ENCODE assay signal across 8 mouse cellular contexts in genomic region chr10:77070072-77070471, GRCm38 (mm10). TPM values are rescaled to one million over a fixed set of nuclear protein-coding genes. Genes with fewer than 3 reads are reported as not detected.
DNase-seq lines count a peak whose midpoint lies in the region; ATAC-seq and TF ChIP-seq lines count a peak whose summit lies in the region.

No protein-coding gene starts in this region.

- H3K27me3 ChIP-seq in testis, adult 2 months (ENCODE audit: control insufficient read depth, insufficient read depth, low read length), result no peaks in the 10 kb centered on the region
- H3K27me3 ChIP-seq in embryonic facial prominence, embryonic 11.5 days (ENCODE audit: control insufficient read depth, insufficient read depth, low read length), result no peaks in the 10 kb centered on the region
- no peaks in the 10 kb centered on the region for H3K27me3 ChIP-seq in intestine, embryonic 16.5 days (replicated peaks; ENCODE audit: control insufficient read depth, insufficient read depth, low read length)
- no peaks in the 10 kb centered on the region for H3K27me3 ChIP-seq in limb, embryonic 14.5 days (ENCODE audit: control insufficient read depth, insufficient read depth, low read length)

- H3K27ac ChIP-seq in testis, adult 2 months (ENCODE audit: control insufficient read depth, insufficient read depth, low read depth, low read length), result no peak overlapping the region
- H3K27ac ChIP-seq in embryonic facial prominence, embryonic 11.5 days (replicated peaks; ENCODE audit: low read depth, low read length), result no peak overlapping the region
- no peak overlapping the region for H3K27ac ChIP-seq in intestine, embryonic 16.5 days (ENCODE audit: low read length)
- no peak overlapping the region for H3K27ac ChIP-seq in limb, embryonic 14.5 days (replicated peaks; ENCODE audit: low read depth, low read length)

- no peak overlapping the region for H3K4me3 ChIP-seq in testis, adult 2 months (ENCODE audit: control insufficient read depth, low read depth, low read length)
- H3K4me3 ChIP-seq in embryonic facial prominence, embryonic 11.5 days (ENCODE audit: low read depth, low read length), result no peak overlapping the region
- H3K4me3 ChIP-seq in intestine, embryonic 16.5 days (ENCODE audit: low read length), result no peak overlapping the region
- no peak overlapping the region for H3K4me3 ChIP-seq in limb, embryonic 14.5 days (replicated peaks; ENCODE audit: low read length)

- no peak for TF ChIP-seq POLR2A in testis, adult 2 months (IDR thresholded peaks at IDR 0.05; ENCODE audit: control insufficient read depth, low read depth, low read length)
- TF ChIP-seq POLR2A in limb, embryonic 14.5 days (IDR thresholded peaks at IDR 0.05; ENCODE audit: borderline replicate concordance, extremely low read depth, insufficient read depth, insufficient read length), result no peak

- H3K9me3 ChIP-seq in embryonic facial prominence, embryonic 11.5 days (replicated peaks; ENCODE audit: control insufficient read depth, low read length), result no peaks in the 10 kb centered on the region
- no peaks in the 10 kb centered on the region for H3K9me3 ChIP-seq in intestine, embryonic 16.5 days (ENCODE audit: control insufficient read depth, low read length)
- H3K9me3 ChIP-seq in limb, embryonic 14.5 days (ENCODE audit: control insufficient read depth, low read length), result no peaks in the 10 kb centered on the region

- ATAC-seq in embryonic facial prominence, embryonic 11.5 days (replicated peaks; ENCODE audit: insufficient number of reproducible peaks, low FRiP score, low TSS enrichment, low read depth), result no peak
- ATAC-seq in intestine, embryonic 16.5 days, result 0 out of 2 replicates have a peak, but pooled peaks have one; percentile 58
- ATAC-seq in limb, embryonic 14.5 days (ENCODE audit: low FRiP score, low read depth), result no peak

- no peaks in the 10 kb centered on the region for H3K36me3 ChIP-seq in testis, adult 2 months (ENCODE audit: control insufficient read depth, insufficient read depth, low read length)
- H3K36me3 ChIP-seq in embryonic facial prominence, embryonic 11.5 days (replicated peaks; ENCODE audit: control insufficient read depth, insufficient read depth, low read depth, low read length), result no peaks in the 10 kb centered on the region
- no peaks in the 10 kb centered on the region; the same call in 1 of the 2 replicates for H3K36me3 ChIP-seq in intestine, embryonic 16.5 days (ENCODE audit: control insufficient read depth, insufficient read depth, low read length)
- no peaks in the 10 kb centered on the region; the same call in 1 of the 2 replicates for H3K36me3 ChIP-seq in limb, embryonic 14.5 days (ENCODE audit: control insufficient read depth, insufficient read depth, low read length)

- WGBS in embryonic facial prominence, embryonic 11.5 days, result 55% methylated on average over 4 of the region's 4 CpGs
- WGBS in intestine, embryonic 16.5 days, result 50% methylated on average over 4 of the region's 4 CpGs
- WGBS in limb, embryonic 14.5 days, result 44% methylated on average over 4 of the region's 4 CpGs

- H3K9ac ChIP-seq in embryonic facial prominence, embryonic 11.5 days (replicated peaks; ENCODE audit: low read length), result no peak overlapping the region
- no peak overlapping the region for H3K9ac ChIP-seq in intestine, embryonic 16.5 days (ENCODE audit: low read depth, low read length)
- H3K9ac ChIP-seq in limb, embryonic 14.5 days (ENCODE audit: low read depth, low read length, severe bottlenecking), result no peak overlapping the region

- no peak for DNase-seq in testis, postnatal 14 days (ENCODE audit: low spot score)
- peak; percentile 81 to 88 for DNase-seq in adrenal gland, postnatal 36 days
- DNase-seq in embryonic facial prominence, embryonic 11.5 days (ENCODE audit: low spot score), result peak; percentile 67
- DNase-seq in limb, embryonic 14.5 days (ENCODE audit: low spot score), result peak; percentile 62
- DNase-seq in natural killer cell, adult 2 months (ENCODE audit: low spot score in 2 of 2), result peak; percentile 37 to 52
- peak; percentile 70 for DNase-seq in thymus, postnatal 25 days

- no peaks in the 10 kb centered on the region for H3K4me1 ChIP-seq in testis, adult 2 months (ENCODE audit: control insufficient read depth, insufficient read depth, low read length)
- no peaks in the 10 kb centered on the region for H3K4me1 ChIP-seq in embryonic facial prominence, embryonic 11.5 days (ENCODE audit: control insufficient read depth, insufficient read depth, low read length)
- no peaks in the 10 kb centered on the region for H3K4me1 ChIP-seq in intestine, embryonic 16.5 days (ENCODE audit: control insufficient read depth, insufficient read depth, low read length)
- H3K4me1 ChIP-seq in limb, embryonic 14.5 days (ENCODE audit: control insufficient read depth, insufficient read depth, low read length), result 0 out of 2 replicates have a peak, but pooled peaks cover 4% of the 10 kb centered on the region

- TF ChIP-seq CTCF in testis, adult 2 months (IDR thresholded peaks at IDR 0.05; ENCODE audit: control insufficient read depth, insufficient read depth, insufficient replicate concordance, low read depth, low read length), result peak; percentile 57; the same call in 1 of the 2 replicates

- H3K4me2 ChIP-seq in embryonic facial prominence, embryonic 11.5 days (ENCODE audit: low read depth, low read length), result no peak overlapping the region
- H3K4me2 ChIP-seq in intestine, embryonic 16.5 days (ENCODE audit: low read depth, low read length), result no peak overlapping the region
- no peak overlapping the region for H3K4me2 ChIP-seq in limb, embryonic 14.5 days (replicated peaks; ENCODE audit: low read depth, low read length, severe bottlenecking)

RNA-seq across cellular contexts. Expression of gene Slc19a1, which starts 38.0 kb away (rescaled TPM):
- 4.7 and 4.8 TPM in 2 replicates for polyA plus RNA-seq in testis, adult 2 months (2012; rRNA removed)
- 10 to 100 TPM; 19.3 to 25.1 TPM for total RNA-seq in adrenal gland, postnatal 36 days (2021)
- polyA plus RNA-seq in embryonic facial prominence, embryonic 11.5 days (2014; fragmentation: Nextera tagmentation; extraction: Ambion mirVana), result 23.5 and 26.2 TPM in 2 replicates
- 65.3 and 73.7 TPM in 2 replicates for polyA plus RNA-seq in intestine, embryonic 16.5 days (2015; fragmentation: Nextera tagmentation; extraction: Ambion mirVana)
- 47.1 and 80.8 TPM in 2 replicates for polyA plus RNA-seq in limb, embryonic 14.5 days (2012; rRNA removed)
- polyA plus RNA-seq in limb, embryonic 14.5 days (2014; fragmentation: Nextera tagmentation; extraction: Ambion mirVana), result 30.5 and 32.1 TPM in 2 replicates
